Mouse (Mus musculus) right cerebral cortex, adult 18-20 months (tissue): ENCODE measurements at regions not wholly inside any gene's neighbourhood (a gene's known extent, or its start where the extent isn't known, plus 50 kb on each side); places are given as distances from the start of the nearest gene placed in this dataset.

Source experiments
- DNase-seq: peaks from one replicate; pipeline ENCODE4 v3.0.0; 2022; ENCODE audit warnings: mixed read lengths

DNA sequence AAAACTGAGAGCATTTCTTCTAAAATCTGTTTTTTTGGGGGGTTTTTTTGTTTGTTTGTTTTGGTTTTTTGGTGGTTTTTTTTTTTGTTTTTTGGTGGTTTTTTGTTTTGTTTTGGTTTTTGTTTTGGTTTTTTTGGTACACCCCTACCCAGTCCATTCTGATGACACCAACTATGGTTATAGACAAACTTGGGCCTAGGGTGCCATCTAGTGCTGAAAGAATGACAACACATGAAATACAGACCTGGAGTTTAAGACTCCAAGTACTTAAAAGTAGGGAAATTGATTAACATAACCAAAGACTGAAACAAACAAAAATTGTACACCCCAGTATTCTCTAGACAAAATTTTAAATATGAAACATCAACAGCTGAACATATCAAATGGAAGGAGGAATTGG, 76.0 kb upstream of the Ano5 start:
- peak; percentile 18 for DNase-seq

DNA sequence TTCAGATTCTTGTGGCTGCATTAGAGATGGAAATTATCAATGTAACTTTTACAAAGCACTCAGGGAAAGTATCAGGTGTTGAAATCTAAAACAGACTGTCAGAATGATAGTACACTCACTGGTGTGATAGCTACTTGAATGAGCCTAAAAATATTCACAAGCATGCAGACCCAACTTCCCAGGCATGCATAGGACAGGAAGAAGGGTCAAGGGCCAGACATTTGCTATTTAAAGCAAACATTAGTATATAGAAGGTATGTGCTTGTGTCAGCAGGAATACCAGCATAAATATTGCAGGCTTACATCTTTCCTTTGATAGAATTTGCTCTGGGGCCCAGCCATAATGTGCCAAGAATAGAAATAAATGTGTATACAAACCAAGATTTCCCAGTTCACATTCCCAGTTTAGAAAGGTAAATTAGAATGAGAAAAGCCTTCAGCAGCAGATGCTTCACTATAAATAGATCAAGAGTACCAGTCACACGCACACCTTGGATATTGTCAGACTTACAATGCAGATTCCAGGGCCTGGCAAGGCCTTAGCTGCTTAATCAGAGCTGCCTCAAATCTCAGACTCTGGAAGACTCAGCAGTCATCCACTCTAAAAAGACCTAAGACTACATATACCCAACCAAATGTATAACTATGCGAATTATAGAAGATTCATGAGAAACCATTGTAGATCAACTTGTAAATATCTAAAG, 55.7 kb upstream of the Ano5 start:
- no peak for DNase-seq

DNA sequence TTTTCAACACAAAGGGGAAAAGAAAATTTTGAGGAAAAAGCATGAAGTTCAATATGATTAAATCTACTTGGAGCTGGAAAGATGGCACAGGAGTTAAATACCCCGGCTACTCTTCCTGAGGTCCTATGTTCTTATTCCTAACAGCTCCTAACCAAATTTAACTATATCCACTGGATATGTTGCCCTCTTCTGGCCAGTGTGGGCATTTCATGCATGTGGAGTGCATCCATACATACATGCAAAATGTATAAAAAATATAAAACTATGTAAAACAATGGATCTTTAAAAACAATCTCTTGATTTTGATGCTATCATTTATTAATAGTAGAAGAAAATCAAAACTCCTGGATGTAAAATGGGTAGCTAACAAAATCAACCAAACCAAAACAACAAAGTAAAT, 52.1 kb upstream of the Ano5 start:
- DNase-seq: no peak
